Mouse (Mus musculus) embryonic stem cell, embryonic (primary cell): ENCODE results near the gene Ssr3.

Experiments used
- CTCF ChIA-PET, 4 experiments: fragments of 300-600 bp in 2 of 4; fragments of 350-600 bp in 2 of 4; sonication (Branson Sonifier 250); formaldehyde crosslinking; loops; one replicate each; lab custom pipeline; 2022; ENCODE audit warnings: inconsistent platforms in 2 of 4; lab: Charles Lee
- POLR2A ChIA-PET, 4 experiments: fragments of 300-600 bp in 2 of 4; fragments of 350-600 bp in 2 of 4; sonication (Branson Sonifier 250); formaldehyde crosslinking; loops; one replicate each; lab custom pipeline; 2022; ENCODE audit warnings: antibody characterized with exemption in 4 of 4, inconsistent platforms in 1 of 4; lab: Charles Lee

Gene Ssr3

GRCm38 (mm10) chr3:65392421-65392817, at the start of gene Ssr3:
Ssr3 (minus strand) TSS chr3:65392623.
- ChIA-PET POLR2A (interaction anchor here in 3 of 4 experiments (0.6 to 2.4 kb wide), 49 partner anchors 9 to 582 kb away, joined by 3 to 25 read pairs (median 4); partner anchors contain the start of genes Ccnl1 (in 3 of the 3) and Tiparp (in 3 of the 3)), CTCF (interaction anchor here in 3 of 4 experiments (0.6 to 1.3 kb wide), 5 partner anchors 12 to 240 kb away, joined by 3 to 7 read pairs (median 5); partner anchors contain the start of gene Tiparp (in 1 of the 3))

- ChIA-PET CTCF (interaction anchor here in 1 of 4 experiments (0.9 kb wide), 1 partner anchor 10 kb away, joined by 3 read pairs; no protein-coding TSS in a partner anchor), POLR2A (interaction anchor here in 2 of 4 experiments (0.6 to 1.2 kb wide), 3 partner anchors 19 to 55 kb away, joined by 3 read pairs; no protein-coding TSS in a partner anchor)
Observed at GRCm38 (mm10) chr3:65441586-65442111, 49.2 kb upstream of the Ssr3 start.

GRCm38 (mm10) chr3:65438511-65439228, 46.2 kb upstream of the Ssr3 start:
- ChIA-PET POLR2A (interaction anchor here in 2 of 4 experiments (0.8 to 1.3 kb wide), 2 partner anchors 43 to 46 kb away, joined by 3 read pairs; partner anchors contain the start of gene Ssr3 (in 1 of the 2)), CTCF (no interaction called here)

DNA sequence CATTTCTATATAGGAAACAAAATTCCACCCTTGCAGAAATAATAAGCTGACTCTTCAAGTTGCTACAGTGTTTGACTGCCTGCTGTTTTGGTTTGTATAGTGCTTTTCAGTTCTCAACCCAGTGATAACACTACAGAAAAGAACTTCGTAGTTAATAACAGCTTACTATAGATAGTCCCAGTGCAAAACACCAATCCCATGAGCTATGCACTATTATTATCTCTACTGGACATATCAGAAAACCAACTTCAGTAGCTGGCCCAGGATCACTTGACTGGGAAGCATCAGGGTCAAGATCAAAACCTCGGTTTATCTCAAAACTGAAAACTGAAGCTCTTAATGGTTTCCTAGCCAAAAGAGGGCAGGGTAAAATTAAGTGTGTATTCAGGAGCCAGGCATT, 43.4 kb upstream of the Ssr3 start:
- ChIA-PET POLR2A (interaction anchor here in 2 of 4 experiments (0.6 to 1.6 kb wide), 4 partner anchors 19 to 174 kb away, joined by 3 to 4 read pairs (median 3); partner anchors contain the start of gene Tiparp (in 1 of the 2)), CTCF (no interaction called here)

DNA sequence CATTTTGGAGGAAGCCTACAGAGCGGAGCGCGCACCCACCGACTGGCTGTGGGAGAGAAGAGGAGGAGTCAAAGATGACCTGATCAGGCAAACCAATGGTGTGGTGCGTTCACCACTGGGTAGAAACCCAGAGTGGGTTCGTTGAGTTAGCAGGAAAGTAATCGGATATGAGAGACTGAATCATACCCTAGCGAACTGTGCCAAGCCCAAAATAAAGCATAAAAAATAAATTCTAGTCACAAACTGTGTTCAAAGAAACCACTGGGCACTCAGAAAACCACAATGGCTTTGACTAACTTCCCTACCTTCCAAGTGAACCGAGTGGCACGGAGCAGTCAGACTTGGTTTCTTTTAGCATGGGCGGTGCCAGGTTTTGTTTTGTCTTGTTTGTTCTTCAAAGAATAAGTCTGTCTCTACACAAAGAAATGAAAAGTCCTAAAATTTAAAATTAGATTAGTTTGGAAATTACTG, 42.7 kb upstream of the Ssr3 start:
- CTCF ChIA-PET = interaction anchor here in 1 of 4 experiments (0.5 kb wide), 1 partner anchor 337 kb away, joined by 3 read pairs; no protein-coding TSS in a partner anchor
- POLR2A ChIA-PET = interaction anchor here in 2 of 4 experiments (0.8 to 1.2 kb wide), 3 partner anchors 34 to 43 kb away, joined by 3 to 4 read pairs (median 3); partner anchors contain the start of gene Ssr3 (in 1 of the 2)

- CTCF ChIA-PET = interaction anchor here in 1 of 4 experiments (1.3 kb wide), 1 partner anchor 9 kb away, joined by 3 read pairs; no protein-coding TSS in a partner anchor
- POLR2A ChIA-PET = interaction anchor here in 3 of 4 experiments (0.6 to 3.3 kb wide), 5 partner anchors 20 to 100 kb away, joined by 3 to 12 read pairs (median 6); partner anchors contain the start of gene Tiparp (in 2 of the 3)
Observed at GRCm38 (mm10) chr3:65432236-65432635, 39.8 kb upstream of the Ssr3 start.

GRCm38 (mm10) chr3:65419706-65420105, 27.3 kb upstream of the Ssr3 start:
- ChIA-PET POLR2A (interaction anchor here in 1 of 4 experiments (1.3 kb wide), 1 partner anchor 11 kb away, joined by 3 read pairs; no protein-coding TSS in a partner anchor), CTCF (no interaction called here)

DNA sequence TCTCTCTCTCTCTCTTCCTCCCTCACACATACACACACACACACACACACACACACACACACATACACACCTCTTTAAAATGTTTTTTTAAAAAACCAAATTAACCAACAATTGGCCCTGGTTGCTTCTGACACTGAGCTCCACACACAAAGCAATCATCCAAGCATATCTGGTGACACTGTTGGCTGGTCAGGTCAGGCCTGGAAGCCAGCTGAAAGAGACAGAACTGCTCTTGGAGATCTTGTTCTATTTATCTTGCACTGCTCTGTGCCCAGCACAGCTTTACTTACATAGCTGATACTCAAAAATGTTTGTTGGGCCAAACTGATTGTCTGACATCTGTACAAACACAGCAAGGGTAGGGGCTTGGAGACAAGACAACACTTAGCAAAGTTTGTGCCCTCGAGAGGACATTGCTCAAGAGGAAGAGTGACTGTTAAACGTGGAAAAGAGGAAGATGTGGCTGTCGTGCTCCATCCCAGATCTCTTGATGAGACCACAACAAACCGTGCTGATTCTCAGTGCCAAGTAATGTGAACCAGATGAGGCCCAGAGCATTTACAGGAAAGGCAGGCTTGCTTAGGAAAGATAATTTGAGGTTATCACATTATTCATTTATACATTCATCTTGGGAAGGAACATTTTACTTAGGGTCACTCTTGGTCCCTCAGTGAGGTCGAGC, 25.6 kb upstream of the Ssr3 start:
- CTCF ChIA-PET = interaction anchor here in 1 of 4 experiments (0.6 kb wide), 1 partner anchor 15 kb away, joined by 3 read pairs; no protein-coding TSS in a partner anchor
- POLR2A ChIA-PET = interaction anchor here in 2 of 4 experiments (0.5 to 1.4 kb wide), 5 partner anchors 13 to 440 kb away, joined by 3 to 6 read pairs (median 3); no protein-coding TSS in a partner anchor

- CTCF ChIA-PET = no interaction called here
- POLR2A ChIA-PET = interaction anchor here in 2 of 4 experiments (0.6 to 2.1 kb wide), 3 partner anchors 14 to 313 kb away, joined by 3 to 5 read pairs (median 4); no protein-coding TSS in a partner anchor
Observed at GRCm38 (mm10) chr3:65416571-65416970, 24.1 kb upstream of the Ssr3 start.

DNA sequence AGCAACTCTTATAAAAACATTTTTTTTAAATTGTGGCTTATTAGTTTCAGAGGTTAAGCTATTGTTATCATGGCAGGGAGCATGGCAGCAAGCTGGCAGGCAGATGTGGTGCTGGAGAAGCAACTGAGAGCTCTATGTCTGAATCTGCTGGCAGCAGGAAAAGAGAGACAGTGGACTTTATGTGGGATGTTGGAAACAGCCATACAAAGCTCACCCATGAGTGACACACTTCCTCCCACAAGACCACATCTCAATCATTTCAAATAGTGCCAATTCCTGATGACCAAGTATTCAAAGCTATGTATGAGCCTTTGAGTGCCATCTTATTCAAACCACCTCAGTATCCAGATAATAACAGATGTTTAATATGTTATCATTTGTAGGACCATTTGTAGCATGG, 15.5 kb upstream of the Ssr3 start:
- CTCF ChIA-PET = no interaction called here
- POLR2A ChIA-PET = interaction anchor here in 2 of 4 experiments (0.8 to 1.6 kb wide), 4 partner anchors 10 to 22 kb away, joined by 3 to 6 read pairs (median 3); partner anchors contain the start of gene Ssr3 (in 1 of the 2)

- ChIA-PET CTCF (no interaction called here), POLR2A (no interaction called here)
Observed at GRCm38 (mm10) chr3:65405781-65406180, 13.4 kb upstream of the Ssr3 start.

GRCm38 (mm10) chr3:65397566-65397965, 5.1 kb upstream of the Ssr3 start:
- POLR2A ChIA-PET = interaction anchor here in 1 of 4 experiments (0.6 to 1.3 kb wide), 3 partner anchors 10 to 93 kb away, joined by 3 read pairs; no protein-coding TSS in a partner anchor
- CTCF ChIA-PET = no interaction called here

DNA sequence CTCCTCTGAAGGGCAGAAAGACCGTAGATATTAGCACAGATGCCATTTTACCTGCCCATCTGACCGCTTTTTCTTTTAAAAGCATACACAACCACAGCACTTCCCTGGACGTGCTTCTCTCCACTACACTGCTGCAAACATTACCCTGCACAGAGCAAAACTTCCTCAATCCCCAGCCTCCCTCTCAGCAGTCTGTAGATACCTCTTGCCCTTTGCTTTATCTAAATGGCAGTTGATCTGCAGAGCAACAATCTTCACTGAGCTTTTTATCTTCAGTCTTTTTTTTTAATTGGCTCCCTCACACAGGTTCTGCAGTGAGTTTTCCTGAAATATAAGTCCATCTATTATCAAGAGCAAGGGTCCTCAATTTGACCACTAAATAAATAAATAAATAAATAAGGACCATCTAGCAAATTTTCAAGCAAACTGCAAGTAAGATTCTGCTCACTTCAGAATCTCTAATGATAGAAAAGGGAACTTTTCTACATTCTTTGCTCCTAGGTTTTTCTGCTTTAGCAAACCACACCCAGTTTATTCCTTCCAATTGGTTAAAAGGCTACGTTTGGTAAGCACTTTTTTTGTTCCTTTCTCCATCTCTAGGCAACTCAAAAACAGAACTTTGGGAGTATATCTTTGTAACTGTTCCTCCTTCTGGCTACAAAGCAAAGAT, 4.5 kb upstream of the Ssr3 start:
- CTCF ChIA-PET = no interaction called here
- POLR2A ChIA-PET = interaction anchor here in 1 of 4 experiments (0.7 to 1.3 kb wide), 2 partner anchors 9 to 11 kb away, joined by 3 read pairs; no protein-coding TSS in a partner anchor

- ChIA-PET POLR2A (interaction anchor here in 2 of 4 experiments (0.8 to 1.7 kb wide), 5 partner anchors 16 to 562 kb away, joined by 3 to 6 read pairs (median 3); partner anchors contain the start of gene Tiparp (in 2 of the 2)), CTCF (interaction anchor here in 1 of 4 experiments (0.5 kb wide), 1 partner anchor 66 kb away, joined by 3 read pairs; no protein-coding TSS in a partner anchor)
Observed at GRCm38 (mm10) chr3:65395111-65395510, 2.7 kb upstream of the Ssr3 start.

- CTCF ChIA-PET = interaction anchor here in 3 of 4 experiments (0.6 to 1.3 kb wide), 6 partner anchors 12 to 240 kb away, joined by 3 to 7 read pairs (median 5); partner anchors contain the start of gene Tiparp (in 1 of the 3)
Observed at GRCm38 (mm10) chr3:65391784-65392420, 521 bp downstream of the Ssr3 start.

DNA sequence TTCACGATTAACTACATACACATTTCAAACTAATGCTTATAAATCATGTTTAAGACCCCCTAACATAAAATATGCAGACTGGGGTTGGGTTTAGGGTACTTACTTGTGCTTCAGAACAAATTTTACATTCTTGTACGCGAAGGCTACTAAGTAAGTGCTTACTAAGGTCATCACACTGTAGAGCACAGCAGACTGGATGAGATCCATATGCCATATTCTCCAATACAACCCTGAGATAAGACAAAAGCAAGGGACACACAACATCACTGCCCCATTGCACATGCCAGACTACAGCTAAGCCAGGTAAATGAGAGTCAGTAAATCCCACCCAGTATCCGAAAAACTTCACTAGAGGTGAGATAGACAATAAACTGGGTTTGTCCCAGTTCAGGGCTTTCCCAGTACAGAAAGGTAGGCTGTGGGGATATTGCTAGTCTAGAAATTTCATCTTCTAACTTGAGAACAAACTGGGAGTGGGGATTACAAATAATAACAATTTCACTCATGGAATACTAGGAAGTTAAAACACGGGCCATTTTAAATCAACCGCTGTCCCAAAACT, 1.1 kb downstream of the Ssr3 start:
- ChIA-PET CTCF (interaction anchor here in 3 of 4 experiments (0.6 to 1.2 kb wide), 3 partner anchors 10 to 138 kb away, joined by 3 to 5 read pairs (median 3); partner anchors contain the start of gene Tiparp (in 1 of the 3)), POLR2A (interaction anchor here (0.6 to 2.4 kb wide), 23 partner anchors 8 to 555 kb away, joined by 3 to 25 read pairs (median 4); partner anchors contain the start of gene Tiparp (in 3 of the 4))

More at GRCm38 (mm10) chr3:65391784-65392420, 521 bp downstream of the Ssr3 start:
- POLR2A ChIA-PET = interaction anchor here (0.6 to 2.4 kb wide), 46 partner anchors 8 to 567 kb away, joined by 3 to 25 read pairs (median 4); partner anchors contain the start of genes Tiparp (in 3 of the 4) and Ccnl1 (in 2 of the 4)
